Comparison of ENCODE assay signal across 9 mouse cellular contexts in the genomic region with DNA sequence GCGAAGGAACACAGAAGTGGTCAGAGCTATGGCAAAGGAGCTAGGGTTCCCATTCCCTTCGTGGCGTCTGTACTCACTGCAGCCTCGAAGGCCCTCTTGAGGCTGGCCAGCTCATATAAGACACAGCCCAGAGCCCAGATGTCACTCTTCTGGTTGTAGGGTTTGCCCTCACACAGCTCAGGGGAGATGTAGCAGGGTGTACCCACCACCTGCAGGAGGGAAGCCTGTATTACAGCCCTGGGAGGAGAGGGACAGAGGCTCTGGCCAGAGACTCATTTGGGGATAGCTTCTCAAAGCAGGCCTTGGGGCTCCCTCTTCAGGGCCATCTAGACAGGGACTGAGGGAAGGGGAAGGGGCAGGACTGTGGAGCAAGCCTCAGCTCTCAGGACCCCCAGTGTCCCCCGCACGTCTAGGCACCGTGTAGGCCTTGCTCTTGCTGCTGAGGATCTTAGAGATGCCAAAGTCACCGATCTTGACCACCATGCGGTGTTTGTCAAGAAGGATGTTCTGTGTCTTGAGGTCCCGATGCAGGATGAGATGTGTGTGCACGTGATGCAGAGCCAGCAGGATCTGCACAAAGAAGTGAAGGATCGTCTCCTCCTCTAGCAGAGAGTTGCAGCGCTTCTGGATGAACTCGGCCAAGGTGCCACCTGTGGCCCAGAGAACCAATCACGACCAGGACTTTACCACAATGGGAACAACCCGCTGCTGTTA. TPM values are rescaled to one million over a fixed set of nuclear protein-coding genes. Genes with fewer than 3 reads are reported as not detected.
DNase-seq lines count a peak whose midpoint lies in the region; ATAC-seq and TF ChIP-seq lines count a peak whose summit lies in the region.
"Had no signal": no experiment of that assay in that cellular context is flagged by ENCODE, and none has a peak within 500 bp of the region (broad histone marks: within the 10 kb centered on the region; RNA-seq: fewer than 3 reads in every experiment).

No protein-coding gene starts in this region.

- 81% methylated on average over 16 of the region's 16 CpGs for WGBS in heart, adult 2 months
- WGBS in lung, embryonic 14.5 days = 82% methylated on average over 16 of the region's 16 CpGs
- WGBS in liver, embryonic 11.5 days = 86% methylated on average over 16 of the region's 16 CpGs

- no peak for TF ChIP-seq EP300 in heart, adult 2 months (IDR thresholded peaks at IDR 0.05; ENCODE audit: insufficient read depth, low read depth, low read length)

- H3K36me3 ChIP-seq in heart, adult 2 months (ENCODE audit: control insufficient read depth, insufficient read depth, low read length) = no peaks in the 10 kb centered on the region
- no peaks in the 10 kb centered on the region for H3K36me3 ChIP-seq in lung, embryonic 14.5 days (ENCODE audit: insufficient read depth)
- peaks cover 24% of the 10 kb centered on the region for H3K36me3 ChIP-seq in E14TG2a.4 (ENCODE audit: insufficient read depth, low read length)
- peaks cover 3% of the 10 kb centered on the region; the same call in 1 of the 2 replicates for H3K36me3 ChIP-seq in liver, embryonic 11.5 days (ENCODE audit: control insufficient read depth, insufficient read depth, low read length)

- H3K4me2 ChIP-seq in lung, embryonic 14.5 days = no peak overlapping the region
- H3K4me2 ChIP-seq in liver, embryonic 11.5 days = no peak overlapping the region

- H3K4me1 ChIP-seq in heart, adult 2 months (ENCODE audit: control insufficient read depth, insufficient read depth, low read length) = peaks cover 2% of the 10 kb centered on the region; the same call in 1 of the 2 replicates
- no peaks in the 10 kb centered on the region for H3K4me1 ChIP-seq in lung, embryonic 14.5 days (ENCODE audit: insufficient read depth)
- H3K4me1 ChIP-seq in E14TG2a.4 (replicated peaks; ENCODE audit: low read depth, low read length) = peaks cover 86% of the 10 kb centered on the region
- H3K4me1 ChIP-seq in liver, embryonic 11.5 days (replicated peaks; ENCODE audit: control insufficient read depth, insufficient read depth, low read length) = peaks cover 33% of the 10 kb centered on the region

- H3K79me2 ChIP-seq in heart, adult 2 months (replicated peaks; ENCODE audit: control insufficient read depth, insufficient read depth, low read length) = no peaks in the 10 kb centered on the region

- intact Hi-C loops in heart, adult 2 months (cut with DNase I) = no loop called here
- intact Hi-C loops in heart, postnatal 10 days (cut with DNase I) = no loop called here
- intact Hi-C loops in gastrocnemius, postnatal 14 days (cut with DNase I; ENCODE audit: low total_unique reads) = no loop called here

- no peak for DNase-seq in heart, adult 2 months
- DNase-seq in heart, postnatal 10 days = no peak
- peak; percentile 49 for DNase-seq in lung, embryonic 14.5 days
- DNase-seq in lung, adult 18-20 months = no peak
- DNase-seq in liver, embryonic 11.5 days (ENCODE audit: low spot score) = no peak
- no peak for DNase-seq in gastrocnemius, postnatal 14 days
- DNase-seq in right cerebral cortex, adult 2 months (ENCODE audit: low spot score in 2 of 2) = no peak
- DNase-seq: cerebellum, postnatal 25 days had no signal

- no peak for TF ChIP-seq POLR2A in heart, adult 2 months (IDR thresholded peaks at IDR 0.05; ENCODE audit: insufficient read depth, low read depth, low read length)

- no peaks in the 10 kb centered on the region for H3K9me3 ChIP-seq in lung, embryonic 14.5 days (ENCODE audit: low read depth, low read length)
- H3K9me3 ChIP-seq in E14TG2a.4 (ENCODE audit: low read length) = no peaks in the 10 kb centered on the region
- H3K9me3 ChIP-seq in liver, embryonic 11.5 days (ENCODE audit: control insufficient read depth, low read length) = no peaks in the 10 kb centered on the region

- 0 out of 2 replicates have a peak, but pooled peaks have one; percentile 17 for TF ChIP-seq CTCF in heart, adult 2 months (IDR thresholded peaks at IDR 0.05)
- TF ChIP-seq CTCF in lung, embryonic 14.5 days (IDR thresholded peaks at IDR 0.05; ENCODE audit: low read depth) = peak; percentile 58
- TF ChIP-seq CTCF in E14TG2a.4 (conservative IDR thresholded peaks at IDR 0.05; ENCODE audit: low read length) = peak; percentile 28

- no peak; the same call in 1 of the 2 replicates for ATAC-seq in lung, embryonic 14.5 days (ENCODE audit: insufficient read depth)
- no peak for ATAC-seq in liver, embryonic 11.5 days (replicated peaks; ENCODE audit: low FRiP score)

- no peak overlapping the region for H3K9ac ChIP-seq in heart, adult 2 months (ENCODE audit: low read depth, low read length)
- no peak overlapping the region for H3K9ac ChIP-seq in lung, embryonic 14.5 days
- H3K9ac ChIP-seq in liver, embryonic 11.5 days (ENCODE audit: low read depth, low read length) = 0 out of 2 replicates have a peak overlapping the region, but pooled peaks have one; percentile 6

- no peak overlapping the region for H3K4me3 ChIP-seq in heart, adult 2 months
- H3K4me3 ChIP-seq in lung, embryonic 14.5 days (ENCODE audit: low read depth, low read length) = no peak overlapping the region
- H3K4me3 ChIP-seq in E14TG2a.4 (replicated peaks; ENCODE audit: low read length) = peak overlapping the region; percentile 35
- H3K4me3 ChIP-seq in liver, embryonic 11.5 days (ENCODE audit: low read depth, low read length) = no peak overlapping the region

- no peak overlapping the region for H3K27ac ChIP-seq in heart, adult 2 months
- no peak overlapping the region for H3K27ac ChIP-seq in lung, embryonic 14.5 days (ENCODE audit: low read depth)
- no peak overlapping the region for H3K27ac ChIP-seq in liver, embryonic 11.5 days (ENCODE audit: low read depth, low read length)

- H3K27me3 ChIP-seq in heart, adult 2 months (ENCODE audit: control insufficient read depth, insufficient read depth, low read length) = no peaks in the 10 kb centered on the region
- H3K27me3 ChIP-seq in lung, embryonic 14.5 days (ENCODE audit: insufficient read depth, low read length) = no peaks in the 10 kb centered on the region
- no peaks in the 10 kb centered on the region for H3K27me3 ChIP-seq in E14TG2a.4 (ENCODE audit: insufficient read depth, low read length)
- no peaks in the 10 kb centered on the region for H3K27me3 ChIP-seq in liver, embryonic 11.5 days (replicated peaks; ENCODE audit: control insufficient read depth, insufficient read depth, low read length)

RNA-seq across cellular contexts. Expression of a gene that starts 4.3 kb away (rescaled TPM):
- total RNA-seq in heart, adult 2 months (2021) = 1 to 10 TPM; 1.6 to 2.5 TPM
- 7.0 and 7.6 TPM in 2 replicates for polyA plus RNA-seq in heart, adult 2 months (2012; rRNA removed)
- 1 to 10 TPM; 4.5 to 5.4 TPM for total RNA-seq in heart, postnatal 10 days (2021)
- 15.3 and 17.2 TPM in 2 replicates for polyA plus RNA-seq in lung, embryonic 14.5 days (2014; fragmentation: Nextera tagmentation; extraction: Ambion mirVana)
- polyA plus RNA-seq in liver, embryonic 11.5 days (2014; fragmentation: Nextera tagmentation; extraction: Ambion mirVana) = 13.1 and 14.3 TPM in 2 replicates
- total RNA-seq in gastrocnemius, postnatal 14 days (2021) = 1 to 10 TPM; 1.4 to 2.1 TPM

RNA-seq across cellular contexts. Expression of a gene that starts 4.3 kb away (rescaled TPM):
- total RNA-seq in heart, adult 2 months (2021) = 1 to 10 TPM; 5.4 to 5.7 TPM
- polyA plus RNA-seq in heart, adult 2 months (2012; rRNA removed) = 15.7 and 17.3 TPM in 2 replicates
- total RNA-seq in heart, postnatal 10 days (2021) = 1 to 10 TPM; 9.1 to 9.4 TPM
- polyA plus RNA-seq in lung, embryonic 14.5 days (2014; fragmentation: Nextera tagmentation; extraction: Ambion mirVana) = 19.2 and 21.6 TPM in 2 replicates
- 52.5 and 57.5 TPM in 2 replicates for polyA plus RNA-seq in liver, embryonic 11.5 days (2014; fragmentation: Nextera tagmentation; extraction: Ambion mirVana)
- total RNA-seq in gastrocnemius, postnatal 14 days (2021) = 1 to 10 TPM; 3.5 to 4.4 TPM

RNA-seq across cellular contexts. Expression of a gene that starts 6.8 kb away (rescaled TPM):
- total RNA-seq in heart, adult 2 months (2021) = 1 to 10 TPM; 3.7 to 6.0 TPM
- polyA plus RNA-seq in heart, adult 2 months (2012; rRNA removed) = 11.2 and 13.4 TPM in 2 replicates
- total RNA-seq in heart, postnatal 10 days (2021) = 10 to 100 TPM; 17.5 to 21.0 TPM
- polyA plus RNA-seq in lung, embryonic 14.5 days (2014; fragmentation: Nextera tagmentation; extraction: Ambion mirVana) = 73.8 and 75.6 TPM in 2 replicates
- polyA plus RNA-seq in liver, embryonic 11.5 days (2014; fragmentation: Nextera tagmentation; extraction: Ambion mirVana) = 53.8 and 57.6 TPM in 2 replicates
- total RNA-seq in gastrocnemius, postnatal 14 days (2021) = 10 to 100 TPM in 1 of 2 experiments, 1 to 10 TPM in 1; 7.6 to 10.2 TPM

RNA-seq across cellular contexts. Expression of a gene that starts 11.2 kb away (rescaled TPM):
- total RNA-seq in heart, adult 2 months (2021) = 100 to 1,000 TPM; 801 to 911 TPM
- 155 and 253 TPM in 2 replicates for polyA plus RNA-seq in heart, adult 2 months (2012; rRNA removed)
- total RNA-seq in heart, postnatal 10 days (2021) = 100 to 1,000 TPM; 965 to 994 TPM
- 1,638 and 1,710 TPM in 2 replicates for polyA plus RNA-seq in lung, embryonic 14.5 days (2014; fragmentation: Nextera tagmentation; extraction: Ambion mirVana)
- polyA plus RNA-seq in liver, embryonic 11.5 days (2014; fragmentation: Nextera tagmentation; extraction: Ambion mirVana) = 1,588 and 1,766 TPM in 2 replicates
- 1,000 to 10,000 TPM; 1,019 to 1,174 TPM for total RNA-seq in gastrocnemius, postnatal 14 days (2021)

RNA-seq across cellular contexts. Expression of a gene that starts 16.0 kb away (rescaled TPM):
- 1 to 10 TPM; 8.2 to 9.8 TPM for total RNA-seq in heart, adult 2 months (2021)
- 17.2 and 17.5 TPM in 2 replicates for polyA plus RNA-seq in heart, adult 2 months (2012; rRNA removed)
- 10 to 100 TPM; 22.3 to 24.3 TPM for total RNA-seq in heart, postnatal 10 days (2021)
- polyA plus RNA-seq in lung, embryonic 14.5 days (2014; fragmentation: Nextera tagmentation; extraction: Ambion mirVana) = 140 TPM in 2 replicates
- 42.6 and 45.3 TPM in 2 replicates for polyA plus RNA-seq in liver, embryonic 11.5 days (2014; fragmentation: Nextera tagmentation; extraction: Ambion mirVana)
- total RNA-seq in gastrocnemius, postnatal 14 days (2021) = 10 to 100 TPM; 10.2 to 14.1 TPM
